Mouse (Mus musculus) ES-Bruce4 (cell line): ENCODE measurements around the gene Gpm6b.

Source experiments
- CTCF ChIP-seq: IDR thresholded peaks from one replicate; pipeline ENCODE4 v1.8.1; 2011; ENCODE audit warnings: low read depth, low read length
- POLR2A ChIP-seq: IDR thresholded peaks from one replicate; pipeline ENCODE4 v1.8.1; 2011; ENCODE audit warnings: low read length; ENCODE audit not compliant: insufficient read depth

- TF ChIP-seq CTCF: no peak
- no peak for TF ChIP-seq POLR2A
These were observed 48.2 kb downstream of the Gpm6b start for GRCm38 (mm10) chrX:166286760-166287483.
